Mouse (Mus musculus) heart, adult 2 months (tissue): ENCODE results near the gene Mctp2. TPM values are rescaled to one million over a fixed set of nuclear protein-coding genes. Genes with fewer than 3 reads are reported as not detected.

Experiments
- DNase-seq, 2 experiments: peaks; one replicate each; pipeline ENCODE4 v3.0.0; 2021
- H3K27ac ChIP-seq: fragments of 200-600 bp; 2 replicates; pipeline ENCODE4 v1.8.1; 2022
- H3K27me3 ChIP-seq: fragments of 200-500 bp; 2 replicates; pipeline ENCODE4 v1.6.1; 2012; ENCODE audit warnings: mild to moderate bottlenecking, low read length, inconsistent platforms, mixed read lengths; ENCODE audit not compliant: control insufficient read depth, insufficient read depth
- H3K36me3 ChIP-seq: fragments of 200-500 bp; 2 replicates; pipeline ENCODE4 v1.6.1; 2012; ENCODE audit warnings: low read length, inconsistent platforms; ENCODE audit not compliant: control insufficient read depth, insufficient read depth
- H3K4me1 ChIP-seq: fragments of 200-500 bp; 2 replicates; pipeline ENCODE4 v1.6.1; 2011; ENCODE audit warnings: low read length; ENCODE audit not compliant: control insufficient read depth, insufficient read depth
- H3K4me3 ChIP-seq: fragments of 200-600 bp; 2 replicates; pipeline ENCODE4 v1.8.1; 2022
- H3K79me2 ChIP-seq: fragments of 200-500 bp; replicated peaks from 2 replicates; pipeline ENCODE4 v1.6.1; 2012; ENCODE audit warnings: mild to moderate bottlenecking, inconsistent platforms, low read length, moderate library complexity, mixed read lengths; ENCODE audit not compliant: control insufficient read depth, insufficient read depth
- H3K9ac ChIP-seq: fragments of 200-500 bp; 2 replicates; pipeline ENCODE4 v1.6.1; 2012; ENCODE audit warnings: low read depth, mild to moderate bottlenecking, control low read depth, inconsistent platforms, low read length, mixed read lengths
- CTCF ChIP-seq: fragments of 200-600 bp; IDR thresholded peaks from 2 replicates; pipeline ENCODE4 v1.8.1; 2022; ENCODE audit warnings: antibody characterized with exemption, mild to moderate bottlenecking, moderate library complexity
- EP300 ChIP-seq: fragments of 200-500 bp; IDR thresholded peaks from 2 replicates; pipeline ENCODE4 v1.6.1; 2011; ENCODE audit warnings: low read depth, low read length, control low read depth; ENCODE audit not compliant: insufficient read depth
- POLR2A ChIP-seq: fragments of 200-500 bp; IDR thresholded peaks from 2 replicates; pipeline ENCODE4 v1.6.1; 2011; ENCODE audit warnings: mild to moderate bottlenecking, low read depth, low read length, control low read depth; ENCODE audit not compliant: insufficient read depth
- WGBS: fragments of 180-500 bp; shearing (Covaris S2); methylation state at CpG from one replicate; pipeline ENCODE4 v1.1.7; 2018; 5-methylcytosine and 5-hydroxymethylcytosine counted together
- intact Hi-C: fragments of 180-260 bp; cut with DNase I; formaldehyde crosslinking; loops from one replicate; pipeline ENCODE4 v1.15.1; 2025
- polyA plus RNA-seq: library from polyadenylated mRNA; depleted of rRNA; stranded (reverse); fragments of >200 nt; gene quantifications from 2 replicates; pipeline ENCODE4 v1.2.3, GENCODE M21; 2012
- total RNA-seq, 2 experiments: library from RNA; stranded (reverse); gene quantifications; 2 replicates each; pipeline ENCODE4 v1.2.3; 2021

Mctp2 gene
- total and polyA plus RNA-seq, 3 experiments, result 0.25 to 0.52 (median 0.41) TPM

DNA sequence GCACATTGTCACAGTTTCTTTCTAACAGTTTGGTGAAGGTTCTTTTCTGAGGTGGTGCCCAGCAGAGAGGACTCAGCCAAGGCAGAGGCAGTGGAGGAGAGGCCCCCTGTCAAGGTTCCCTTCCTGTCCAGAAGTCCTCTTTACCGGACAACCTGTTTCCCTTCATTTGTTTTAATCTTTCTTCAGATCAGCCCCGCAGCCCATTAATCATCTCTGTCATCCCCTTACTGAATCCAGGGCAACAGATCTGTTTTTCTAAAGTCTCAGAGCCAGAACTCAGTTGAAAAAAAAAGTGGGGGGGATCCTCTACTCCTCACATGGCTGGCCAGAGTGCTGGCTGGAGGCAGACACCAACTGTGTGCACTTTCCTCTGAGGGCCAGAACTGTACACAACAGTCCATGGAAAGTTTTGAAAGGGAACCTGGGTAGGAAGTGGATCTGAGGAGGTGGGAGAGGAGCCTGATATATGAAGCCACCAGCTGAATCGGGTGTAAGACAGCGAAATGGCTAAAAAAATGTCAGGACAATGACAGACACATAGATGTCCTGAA lies 146.8 kb downstream of the Mctp2 start:
- 64% methylated on average over 4 of the region's 4 CpGs for WGBS
- intact Hi-C loops, result loop anchor here (5.0 to 10.0 kb wide), 2 partner anchors 577 to 785 kb away; no protein-coding TSS in a partner anchor
- Histone ChIP-seq H3K4me3 (no peak overlapping the region), H3K27ac (no peak overlapping the region), H3K36me3 (peaks cover 4% of the 10 kb centered on the region), H3K27me3 (no peaks in the 10 kb centered on the region), H3K9ac (no peak overlapping the region), H3K4me1 (peaks cover 6% of the 10 kb centered on the region), H3K79me2 (no peaks in the 10 kb centered on the region)
- no peak for TF ChIP-seq EP300
- DNase-seq, result no peak

DNA sequence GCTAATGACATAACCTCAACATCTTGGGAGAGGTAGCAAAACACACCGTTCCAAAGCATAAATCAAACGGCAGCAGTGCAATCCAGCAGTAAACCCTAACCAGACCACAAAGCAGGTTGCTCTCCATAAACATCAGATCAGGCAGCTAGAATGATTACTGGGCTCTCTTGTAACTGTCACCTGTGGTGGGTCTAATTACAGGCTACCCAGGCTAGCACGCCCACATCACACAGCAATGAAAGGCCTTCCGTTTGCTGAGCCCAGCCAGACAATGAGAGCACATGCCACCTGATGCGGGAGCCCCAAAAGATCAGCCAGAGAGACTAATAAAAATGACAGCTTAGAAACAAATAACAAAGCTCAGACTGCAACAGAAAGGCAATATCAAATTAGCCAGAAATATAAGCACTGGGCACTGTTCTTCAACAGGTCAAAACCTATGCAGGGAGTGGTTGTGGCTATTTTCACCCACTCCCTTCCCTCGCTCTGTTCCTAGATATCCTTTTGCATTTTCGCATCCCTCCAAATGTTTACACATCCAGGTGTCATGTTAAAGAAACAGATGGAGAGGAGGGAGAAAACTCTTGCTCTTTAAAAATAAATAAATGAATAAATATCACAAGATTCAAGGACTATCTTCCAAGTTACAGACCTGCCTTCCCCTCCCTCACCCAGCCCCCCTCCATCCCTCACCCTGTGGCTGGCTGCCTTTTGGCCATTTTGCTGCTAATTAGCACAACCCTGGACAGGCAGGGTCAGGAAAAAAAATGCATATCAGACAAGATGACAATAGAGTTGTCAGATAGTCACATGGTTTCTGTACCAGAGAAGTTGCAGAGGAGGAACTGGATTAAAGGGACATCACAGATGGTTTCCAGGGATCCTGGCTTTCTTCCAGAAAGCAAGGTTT lies 155.4 kb downstream of the Mctp2 start:
- no peaks in the 10 kb centered on the region for H3K27me3 ChIP-seq
- H3K27ac ChIP-seq, result no peak overlapping the region
- intact Hi-C loops, result no loop called here
- TF ChIP-seq CTCF (no peak), EP300 (no peak), POLR2A (no peak)
- no peak overlapping the region for H3K9ac ChIP-seq
- 81% methylated on average over 7 of the region's 7 CpGs for WGBS
- H3K79me2 ChIP-seq, result no peaks in the 10 kb centered on the region
- DNase-seq, result no peak
- no peaks in the 10 kb centered on the region for H3K36me3 ChIP-seq
- H3K4me3 ChIP-seq, result no peak overlapping the region
- no peaks in the 10 kb centered on the region for H3K4me1 ChIP-seq

DNA sequence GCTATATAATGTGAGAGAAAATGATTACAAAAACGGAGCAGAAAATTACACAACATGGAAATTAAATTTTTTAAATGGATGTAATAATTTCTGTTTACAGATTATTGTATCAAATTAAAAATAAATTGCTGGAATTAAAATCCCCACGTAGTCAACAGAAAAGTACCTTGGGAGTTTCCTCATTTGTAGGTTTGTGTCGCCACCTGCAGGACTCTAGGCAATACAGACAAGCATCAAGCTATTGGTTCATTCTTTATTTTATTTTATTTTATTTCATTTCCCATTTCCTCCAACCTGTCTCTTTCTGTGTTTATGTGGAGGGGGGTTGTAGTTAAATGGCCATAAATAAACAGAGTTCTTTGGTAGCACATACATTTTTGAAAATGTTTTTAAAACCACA lies 157.3 kb downstream of the Mctp2 start:
- Histone ChIP-seq H3K27ac (no peak overlapping the region), H3K79me2 (no peaks in the 10 kb centered on the region), H3K27me3 (no peaks in the 10 kb centered on the region), H3K4me1 (no peaks in the 10 kb centered on the region), H3K36me3 (no peaks in the 10 kb centered on the region), H3K9ac (no peak overlapping the region), H3K4me3 (no peak overlapping the region)
- 22% methylated on average over 3 of the region's 3 CpGs for WGBS
- peak in 1 of 2 experiments; percentile 34 for DNase-seq
- intact Hi-C loops, result loop anchor here (5.0 to 10.0 kb wide), 2 partner anchors 88 to 284 kb away; no protein-coding TSS in a partner anchor
- TF ChIP-seq CTCF, result peak; percentile 76
- TF ChIP-seq POLR2A, result no peak

DNA sequence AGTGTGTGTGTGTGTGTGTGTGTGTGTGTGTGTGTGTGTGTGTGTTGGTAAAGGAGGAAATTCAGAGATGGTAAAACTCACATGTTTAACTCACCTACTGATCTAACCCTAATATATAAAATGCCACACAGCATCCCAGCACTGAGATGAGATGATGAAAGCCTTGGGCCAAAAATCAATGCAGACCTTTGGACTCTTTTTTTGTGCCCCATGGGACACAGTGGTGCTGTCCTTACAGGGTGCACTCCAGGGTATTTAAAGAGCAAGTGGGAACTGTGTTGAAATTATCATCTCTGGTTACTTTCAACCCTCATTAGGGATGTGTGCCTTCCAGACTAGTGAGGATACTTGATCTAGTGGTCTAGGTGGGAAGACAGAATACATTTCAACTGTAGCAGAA lies 159.6 kb downstream of the Mctp2 start:
- intact Hi-C loops, result loop anchor here (5.0 to 10.0 kb wide), 2 partner anchors 90 to 282 kb away; no protein-coding TSS in a partner anchor
- H3K27me3 ChIP-seq, result no peaks in the 10 kb centered on the region
- no peak overlapping the region for H3K4me3 ChIP-seq
- no peak for DNase-seq
- no peak overlapping the region for H3K9ac ChIP-seq
- TF ChIP-seq CTCF (no peak), POLR2A (no peak)
- H3K27ac ChIP-seq, result no peak overlapping the region
- no peaks in the 10 kb centered on the region for H3K4me1 ChIP-seq
- no peaks in the 10 kb centered on the region for H3K36me3 ChIP-seq
- no peaks in the 10 kb centered on the region for H3K79me2 ChIP-seq

DNA sequence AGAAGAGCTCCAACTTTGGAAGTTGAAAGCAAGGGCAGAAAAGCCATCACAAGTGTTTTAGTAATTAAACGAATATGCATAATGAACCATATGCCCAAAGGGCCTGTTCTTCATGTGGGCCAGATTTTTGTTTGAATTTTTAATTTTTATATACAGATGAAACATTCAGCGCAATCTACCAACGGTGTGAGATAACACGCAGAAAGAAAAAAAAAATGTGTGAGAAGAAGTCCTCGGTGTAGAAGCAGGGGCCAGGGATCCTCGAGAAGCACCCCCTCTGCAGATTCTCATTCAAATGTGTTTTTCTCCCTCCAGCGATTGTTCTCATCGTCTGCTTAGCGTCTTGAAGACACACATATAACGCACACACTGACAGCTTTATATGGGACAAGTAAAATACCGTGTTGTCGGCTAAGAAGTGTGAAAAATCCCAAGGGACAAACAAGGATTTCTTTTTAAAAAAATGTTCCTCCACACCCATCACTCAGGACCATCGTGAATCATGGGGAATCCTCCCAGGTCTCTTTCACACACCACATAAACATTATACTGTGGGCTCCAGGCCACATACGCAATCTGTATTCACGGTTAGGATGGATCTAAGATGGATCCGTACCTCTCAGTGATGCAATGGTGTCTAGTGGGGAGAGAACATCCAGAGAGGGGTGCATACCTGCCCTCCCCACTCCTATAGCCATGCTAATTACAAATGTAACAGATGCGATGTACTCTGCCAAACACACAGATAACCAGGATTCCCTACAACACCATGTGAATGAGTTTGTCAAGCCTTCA lies 160.5 kb downstream of the Mctp2 start:
- no peak for DNase-seq
- intact Hi-C loops, result loop anchor here (5.0 to 10.0 kb wide), 2 partner anchors 91 to 281 kb away; no protein-coding TSS in a partner anchor
- no peak overlapping the region for H3K4me3 ChIP-seq
- no peaks in the 10 kb centered on the region for H3K4me1 ChIP-seq
- TF ChIP-seq EP300 (no peak), CTCF (no peak), POLR2A (no peak)
- H3K36me3 ChIP-seq, result no peaks in the 10 kb centered on the region
- no peak overlapping the region for H3K27ac ChIP-seq
- 79% methylated on average over 17 of the region's 17 CpGs for WGBS
- no peak overlapping the region for H3K9ac ChIP-seq
- H3K79me2 ChIP-seq, result no peaks in the 10 kb centered on the region
- no peaks in the 10 kb centered on the region for H3K27me3 ChIP-seq
